Mouse (Mus musculus) ZHBTc4 (cell line): ENCODE measurements around the gene Lbh.

Experiments
- DNase-seq: peaks from one replicate; pipeline ENCODE4 v3.0.0-alpha.2; 2011; ENCODE audit warnings: low read depth, low spot score

Lbh gene

DNA sequence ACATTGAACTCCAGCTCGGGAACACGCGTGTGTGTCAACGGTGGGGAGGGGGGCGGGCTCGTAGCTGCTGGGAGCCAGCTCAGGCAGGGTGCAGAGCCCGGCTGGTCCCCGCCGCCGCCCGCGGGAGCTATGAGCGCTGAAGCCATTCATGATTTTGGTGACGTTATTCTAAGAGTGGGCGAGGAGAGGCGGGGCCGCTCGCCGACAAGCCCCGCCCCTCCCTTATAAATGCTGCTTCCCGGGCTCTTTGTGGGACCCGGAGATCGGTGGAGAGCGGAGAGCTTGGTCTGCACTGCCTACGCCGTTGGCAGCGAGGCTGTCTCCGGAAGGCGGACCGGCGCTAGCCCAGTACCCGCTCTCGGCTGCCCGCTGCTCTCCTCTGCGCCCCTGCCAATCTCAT lies at the start of gene Lbh:
TSS of gene Lbh (plus strand) at position 253 of the 400 bp plus-strand sequence.
- peak; percentile 85 for DNase-seq

DNA sequence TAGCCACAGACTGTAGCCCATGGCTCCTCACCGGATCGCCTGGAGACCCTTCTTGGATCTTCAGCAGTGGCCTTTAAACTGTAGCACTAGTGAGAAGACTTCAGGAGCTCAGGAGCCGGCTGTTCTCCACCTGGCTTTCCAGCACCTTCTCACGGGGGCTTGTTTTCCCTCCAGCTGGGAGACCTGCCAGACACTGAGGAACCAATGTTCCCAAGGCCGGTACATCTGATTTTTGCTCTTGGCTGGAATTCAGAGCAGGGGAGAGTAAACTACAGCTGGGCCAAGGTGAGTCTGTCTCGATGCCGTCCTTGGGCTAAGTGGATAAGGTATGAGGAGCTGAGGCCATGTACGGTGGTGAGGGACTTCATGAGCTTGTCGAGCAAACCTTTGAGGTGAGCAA lies 39.1 kb upstream of the Lbh start:
- no peak for DNase-seq

DNA sequence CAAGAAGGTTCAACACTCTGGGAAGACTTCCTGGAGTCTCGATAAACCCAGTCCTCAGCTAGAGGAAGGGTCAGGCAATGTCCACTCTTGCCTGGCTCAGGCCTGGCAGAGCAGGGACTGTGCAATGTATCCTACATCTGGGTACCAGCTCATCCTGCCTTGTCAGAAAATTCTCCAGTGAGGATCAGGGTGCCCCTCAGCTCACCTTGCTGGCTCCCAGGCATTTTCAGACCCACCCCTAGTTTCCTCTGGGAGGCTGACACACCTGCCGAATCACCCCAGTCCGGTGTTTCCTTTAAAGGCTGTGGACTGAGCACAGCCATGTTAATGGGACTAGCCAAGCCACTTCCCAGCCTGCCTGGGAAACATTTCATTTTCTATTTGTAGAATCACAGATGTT lies 37.9 kb upstream of the Lbh start:
- DNase-seq, result no peak

DNA sequence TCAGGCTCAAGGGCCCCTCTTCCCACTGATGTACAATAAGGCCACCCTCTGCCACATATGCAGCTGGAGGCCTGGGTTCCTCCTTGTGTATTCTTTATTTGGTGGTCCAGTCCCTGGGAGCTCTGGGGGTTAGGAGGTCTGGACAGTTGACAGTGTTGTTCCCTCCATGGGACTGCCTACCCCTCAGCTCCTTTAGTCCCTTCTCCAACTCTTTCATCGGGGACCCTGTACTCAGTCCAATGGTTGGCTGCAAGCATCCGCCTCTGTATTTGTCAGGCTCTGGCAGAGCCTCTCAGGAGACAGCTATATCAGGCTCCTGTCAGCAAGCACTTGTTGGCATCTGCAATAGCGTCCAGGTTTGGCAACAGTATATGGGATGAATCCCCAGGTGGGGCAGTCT lies 37.1 kb upstream of the Lbh start:
- no peak for DNase-seq

DNA sequence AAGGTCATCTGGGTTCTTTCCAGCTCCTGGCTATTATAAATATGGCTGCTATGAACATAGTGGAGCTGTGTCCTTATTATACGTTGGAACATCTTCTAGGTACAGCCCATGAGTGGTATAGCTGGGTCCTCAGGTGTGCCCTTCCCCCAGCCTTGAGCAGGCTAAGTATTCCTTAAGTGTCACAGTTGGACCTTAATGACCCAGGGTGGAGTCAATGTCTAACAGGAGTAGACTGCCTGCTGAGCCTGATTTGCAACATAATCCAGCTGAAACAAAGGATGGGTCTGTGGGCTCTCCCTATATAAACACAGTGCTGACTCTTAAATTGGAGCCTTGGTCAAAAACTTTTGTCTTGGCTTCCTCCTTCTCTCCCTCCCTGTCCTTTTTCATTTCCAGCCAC lies 36.3 kb upstream of the Lbh start:
- peak; percentile 94 for DNase-seq

DNA sequence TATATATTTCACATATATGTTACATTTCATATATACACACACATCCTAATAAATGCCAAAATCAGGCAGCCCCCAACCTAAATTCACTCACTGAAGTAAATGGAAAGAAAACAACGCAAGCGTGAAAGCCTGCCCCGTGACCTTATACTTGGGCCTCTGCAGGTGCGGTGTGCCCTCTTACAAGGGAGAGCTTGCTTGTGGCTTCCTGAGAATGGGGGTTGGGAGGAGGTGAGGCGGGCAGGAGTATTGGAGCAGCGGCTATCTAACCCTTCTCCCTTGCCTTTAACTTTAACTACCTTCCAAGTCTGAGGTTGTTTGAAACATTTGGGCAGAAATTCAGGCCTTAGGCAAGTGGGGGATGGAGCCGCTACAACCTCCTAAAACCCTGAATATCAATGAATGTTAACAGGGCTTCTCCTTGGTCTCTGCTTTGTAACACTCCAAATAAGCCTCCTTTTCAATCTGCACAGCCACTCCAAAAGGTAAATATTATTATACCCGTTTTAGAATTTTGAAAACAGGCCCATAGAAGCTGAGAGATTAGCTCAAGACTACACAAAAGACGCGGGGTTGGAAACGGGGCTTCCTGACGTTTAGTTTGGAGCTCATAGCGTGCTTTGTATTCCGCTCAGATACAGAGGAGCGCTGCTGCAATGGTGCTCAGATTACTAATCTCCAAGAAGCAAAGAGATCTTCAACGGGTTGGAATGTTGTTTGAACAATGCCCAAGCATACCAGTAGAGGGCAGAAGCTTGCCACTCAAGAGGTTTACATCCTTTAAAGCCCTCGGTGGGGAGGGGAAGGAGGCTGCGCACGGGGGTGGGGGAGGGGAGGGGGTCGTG lies 28.3 kb upstream of the Lbh start:
- DNase-seq, result peak; percentile 31

DNA sequence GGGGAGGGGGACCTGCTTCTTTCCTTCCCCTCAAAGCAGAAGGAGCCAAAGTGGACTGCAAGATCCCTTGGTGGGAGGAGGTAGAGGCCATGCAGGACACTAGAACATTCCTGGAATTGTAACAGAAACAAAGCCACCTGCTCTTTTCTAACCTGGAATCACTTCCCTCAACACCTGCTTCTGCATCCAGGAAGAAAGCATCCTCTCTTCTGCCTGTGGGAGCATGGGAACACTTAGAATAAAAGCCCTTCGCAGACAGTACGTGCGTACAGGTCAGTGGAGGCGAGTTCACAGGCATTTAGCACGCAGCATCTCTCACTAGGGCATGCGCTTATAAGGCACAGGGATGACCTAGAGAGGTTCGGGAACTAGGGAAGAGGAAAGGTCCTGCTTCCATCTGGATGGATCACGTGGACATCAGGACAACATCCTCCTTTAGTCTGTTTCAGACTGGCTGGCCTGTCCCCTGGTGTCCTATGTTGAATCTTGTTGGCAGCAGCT lies 27.7 kb upstream of the Lbh start:
- DNase-seq, result no peak

DNA sequence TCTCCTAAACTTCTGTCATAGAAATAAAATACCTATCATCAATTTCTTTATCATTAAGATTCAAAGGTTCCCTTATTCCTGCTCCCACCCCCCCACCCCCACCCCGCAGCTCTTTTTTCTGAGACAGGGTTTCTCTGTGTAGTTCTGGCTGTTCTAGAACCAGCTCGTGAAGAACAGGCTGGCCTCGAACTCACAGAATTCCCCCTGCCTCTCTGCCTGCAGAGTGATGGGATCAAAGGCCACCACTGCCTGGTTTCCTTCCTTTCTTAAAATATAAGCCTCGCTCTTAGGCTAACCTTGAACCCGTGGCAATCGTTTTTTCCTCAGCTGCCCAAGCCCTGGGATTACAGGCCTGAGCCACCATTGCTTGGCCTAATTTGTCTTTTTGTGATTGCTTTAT lies 26.5 kb upstream of the Lbh start:
- no peak for DNase-seq

DNA sequence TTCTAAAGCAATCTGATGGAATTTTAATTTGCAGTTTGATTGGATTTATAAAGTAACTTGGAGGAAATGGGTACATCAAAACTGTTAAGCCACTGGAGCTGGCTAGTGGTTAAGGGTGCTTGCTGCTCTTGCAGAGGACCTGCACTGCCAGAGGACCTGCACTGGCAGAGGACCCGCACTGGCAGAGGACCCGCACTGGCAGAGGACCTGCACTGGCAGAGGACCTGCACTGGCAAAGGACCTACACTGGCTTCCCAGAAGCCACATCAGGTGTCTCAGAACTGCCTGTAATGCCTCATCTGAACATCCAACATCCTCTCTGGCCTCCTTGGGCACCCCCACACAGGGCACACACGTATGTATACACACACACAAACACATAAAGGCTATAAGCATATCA lies 22.6 kb upstream of the Lbh start:
- no peak for DNase-seq

DNA sequence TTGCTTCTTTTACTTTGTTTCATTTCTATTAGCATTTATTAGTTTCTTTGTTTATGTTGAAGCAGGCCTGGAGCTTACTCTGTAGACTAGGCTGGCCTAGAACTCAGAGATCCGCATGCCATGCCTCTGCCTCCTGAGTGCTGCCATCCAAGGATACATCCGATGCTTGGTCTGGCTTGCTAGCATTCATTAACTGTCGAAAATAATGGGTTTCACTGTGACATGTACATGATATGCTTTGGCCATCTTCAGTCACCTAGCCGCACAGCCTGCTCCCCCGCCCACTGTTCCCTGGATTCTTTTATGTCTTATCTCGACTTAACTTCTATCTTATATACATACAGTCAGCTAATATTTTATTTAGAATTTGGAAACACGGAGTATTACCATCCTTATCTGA lies 21.0 kb upstream of the Lbh start:
- no peak for DNase-seq

DNA sequence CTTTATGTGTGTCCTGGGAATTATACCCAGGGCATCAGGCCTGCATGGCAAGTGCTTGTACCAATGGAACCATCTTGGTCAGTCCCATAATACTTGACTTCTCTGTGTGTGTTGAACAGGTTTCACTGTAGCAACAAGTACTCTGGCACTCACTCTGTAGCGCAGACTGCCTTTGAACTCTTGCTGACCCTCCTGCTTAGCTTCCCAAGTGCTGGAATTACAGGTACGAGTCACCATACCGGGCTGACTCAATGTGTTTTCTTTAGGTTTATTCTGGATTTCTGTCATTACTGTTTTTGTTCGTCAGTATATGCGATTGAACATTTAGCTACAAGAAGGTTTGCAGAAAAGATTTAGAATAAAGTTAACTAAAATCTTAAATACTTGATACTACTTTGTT lies 20.1 kb upstream of the Lbh start:
- no peak for DNase-seq

DNA sequence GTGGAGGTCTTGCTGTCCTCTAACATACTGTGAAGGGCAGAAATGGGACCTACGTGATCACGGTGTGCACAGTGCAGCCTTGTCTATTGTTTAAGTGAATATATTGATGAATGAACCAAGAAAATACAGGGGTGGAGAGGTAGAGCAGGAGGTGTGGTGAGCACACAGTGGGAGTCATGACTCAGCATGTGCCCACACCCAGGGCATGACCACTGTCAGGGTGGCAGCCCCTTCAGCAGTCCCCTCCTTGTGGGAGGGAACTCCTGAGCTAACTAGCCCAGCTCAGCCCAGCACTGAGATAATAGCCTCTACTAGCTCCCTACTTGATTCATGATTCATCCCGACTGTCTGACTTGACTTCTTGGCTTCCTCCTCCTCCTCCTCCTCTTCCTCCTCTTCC lies 19.3 kb upstream of the Lbh start:
- no peak for DNase-seq

DNA sequence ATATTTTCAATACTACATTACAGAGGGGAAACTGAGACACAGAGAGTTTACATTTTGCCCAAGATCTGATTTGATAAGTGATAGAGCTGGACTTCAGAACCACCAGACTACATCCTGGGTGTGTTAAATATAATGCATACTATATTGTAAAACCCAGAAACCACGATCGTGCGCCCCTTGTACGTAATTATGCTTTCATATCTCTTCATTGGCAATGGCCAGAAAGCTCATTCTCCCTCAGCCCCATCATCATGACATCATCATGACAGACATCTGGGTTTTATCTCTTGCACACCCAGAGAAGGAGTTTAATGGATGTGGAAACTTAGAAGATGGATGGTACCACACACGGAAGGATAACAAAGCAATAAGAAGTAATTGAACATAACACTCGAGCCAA lies 17.1 kb upstream of the Lbh start:
- no peak for DNase-seq

DNA sequence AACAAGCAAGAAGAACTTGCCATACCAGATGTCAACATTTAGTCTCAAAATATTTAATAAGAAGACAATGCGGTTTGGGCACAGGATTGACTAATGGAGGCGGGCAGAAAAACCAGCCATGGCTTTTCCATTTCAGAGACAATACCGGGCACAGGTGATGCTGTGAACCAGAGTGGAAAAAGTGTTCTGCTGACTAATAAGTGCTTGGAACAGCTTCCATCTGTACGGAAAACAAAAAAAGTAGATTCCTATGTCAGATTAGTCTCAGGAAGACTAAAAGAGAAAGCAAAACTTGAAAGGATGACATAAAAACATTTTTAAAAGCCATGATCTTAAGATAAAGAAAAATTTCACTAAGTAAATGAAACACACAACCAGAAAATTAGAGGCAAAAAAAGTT lies 16.4 kb upstream of the Lbh start:
- DNase-seq, result no peak

DNA sequence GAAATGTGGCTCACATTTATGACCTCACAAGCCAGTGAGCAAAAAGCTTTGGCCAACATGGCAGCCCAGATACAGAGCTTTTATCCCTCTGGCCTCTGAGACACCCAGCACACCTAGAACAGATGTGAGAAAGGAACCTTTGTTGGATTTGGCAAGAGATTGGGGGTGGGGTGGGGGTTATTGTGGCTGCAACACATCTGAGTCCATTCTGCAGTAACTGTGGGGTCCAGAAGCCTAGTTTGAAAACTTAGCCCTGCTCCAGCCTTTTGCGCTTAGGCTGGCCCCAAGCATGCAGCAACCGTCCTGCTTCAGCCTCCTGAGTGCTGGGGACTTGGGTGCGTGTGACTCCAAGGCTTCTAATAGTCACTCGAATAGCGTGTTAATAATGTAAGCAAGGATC lies 14.8 kb upstream of the Lbh start:
- DNase-seq, result no peak

DNA sequence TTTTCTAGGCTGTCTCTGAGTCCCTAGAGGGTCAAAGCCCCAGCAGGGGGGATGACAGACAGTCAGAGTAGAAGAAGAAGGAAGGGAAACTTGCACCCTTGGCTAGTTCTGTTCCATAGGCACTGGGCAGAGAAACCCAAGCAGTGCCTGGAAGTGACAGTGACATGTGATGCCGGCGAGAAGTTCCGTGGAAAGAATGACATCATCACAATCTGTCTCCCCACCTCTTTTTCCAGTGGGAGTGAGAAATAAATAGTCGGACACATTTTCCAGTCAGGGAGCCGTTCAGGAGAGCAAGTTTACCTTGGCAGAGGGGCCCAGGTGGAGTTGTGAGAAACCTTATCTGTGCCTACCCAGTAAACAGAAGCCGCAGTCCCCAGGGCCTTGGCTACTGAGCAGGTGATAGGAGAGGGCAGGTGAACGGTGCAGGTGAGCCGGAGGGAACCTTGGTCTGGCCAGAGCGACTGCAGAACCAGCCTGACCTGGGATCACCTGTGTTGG lies 14.1 kb upstream of the Lbh start:
- DNase-seq, result no peak

DNA sequence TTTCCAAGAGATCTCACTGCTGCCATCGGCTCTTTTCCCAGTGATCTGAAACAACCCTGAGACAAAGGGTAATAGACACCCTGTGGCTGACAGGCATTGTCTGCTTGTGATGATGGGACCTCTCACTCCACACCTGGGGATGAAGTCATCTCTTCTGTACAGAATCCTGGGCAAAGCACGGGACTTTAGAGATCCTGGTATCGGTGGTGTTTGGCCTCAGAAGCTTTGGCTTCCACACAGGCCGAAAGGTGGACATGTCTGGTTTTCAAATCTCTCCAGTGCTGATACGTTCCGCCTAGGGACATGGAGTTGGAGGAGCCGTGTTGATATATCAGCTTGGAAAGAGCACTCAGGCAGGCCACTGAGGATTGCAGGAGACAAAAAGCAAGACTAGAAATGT lies 13.2 kb upstream of the Lbh start:
- DNase-seq, result no peak

DNA sequence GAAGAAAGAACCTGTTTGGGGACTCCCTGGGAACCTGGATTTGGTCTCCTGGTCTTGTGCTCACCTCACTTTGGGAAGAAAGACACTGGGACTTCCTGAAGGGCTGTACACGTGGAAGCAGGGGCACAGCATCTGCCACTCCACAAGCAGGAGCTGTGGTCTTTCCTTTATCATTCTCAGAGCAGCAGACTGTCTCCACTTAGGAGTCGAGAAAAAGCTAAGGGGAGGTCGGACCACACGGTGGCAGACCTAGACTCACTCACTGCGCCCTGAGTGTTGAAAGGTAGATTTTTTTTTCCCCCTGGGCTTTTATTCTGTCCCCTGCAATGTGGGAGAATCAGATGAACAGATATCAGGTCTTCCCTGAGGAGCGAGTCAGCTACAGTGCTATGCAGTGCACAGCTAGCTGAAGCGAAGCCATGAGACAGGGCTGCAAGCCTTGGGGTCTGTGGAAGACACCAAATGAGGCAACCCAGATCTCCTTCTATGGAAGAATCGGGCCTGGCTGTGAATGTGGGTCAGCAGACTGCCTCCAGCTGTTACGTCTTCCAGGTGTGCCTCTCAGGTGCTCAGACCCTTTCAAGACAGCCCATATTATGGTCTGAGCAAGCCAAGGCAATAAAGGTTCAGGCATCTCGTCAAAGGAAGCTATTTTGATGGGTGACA lies 11.7 kb upstream of the Lbh start:
- no peak for DNase-seq

DNA sequence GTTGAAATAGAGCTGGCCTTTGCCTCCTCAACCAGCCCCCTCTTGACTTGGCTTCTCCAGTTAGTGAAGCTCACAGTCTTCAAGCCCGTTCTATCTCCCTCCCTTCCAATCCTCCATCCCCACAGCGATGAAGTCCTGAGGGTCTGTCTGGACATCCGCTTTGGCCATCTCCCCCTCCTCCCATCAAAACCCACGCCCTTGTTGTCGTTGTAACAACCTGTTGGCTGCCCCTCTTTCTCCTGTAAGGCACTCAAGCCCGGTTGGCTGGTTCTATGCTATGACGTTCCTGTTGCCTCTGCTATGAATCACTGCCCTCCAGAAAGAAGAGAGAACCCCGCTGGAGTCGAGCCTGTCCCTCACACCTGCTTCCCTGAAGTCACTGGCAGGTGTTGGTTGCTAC lies 10.9 kb upstream of the Lbh start:
- DNase-seq, result no peak

DNA sequence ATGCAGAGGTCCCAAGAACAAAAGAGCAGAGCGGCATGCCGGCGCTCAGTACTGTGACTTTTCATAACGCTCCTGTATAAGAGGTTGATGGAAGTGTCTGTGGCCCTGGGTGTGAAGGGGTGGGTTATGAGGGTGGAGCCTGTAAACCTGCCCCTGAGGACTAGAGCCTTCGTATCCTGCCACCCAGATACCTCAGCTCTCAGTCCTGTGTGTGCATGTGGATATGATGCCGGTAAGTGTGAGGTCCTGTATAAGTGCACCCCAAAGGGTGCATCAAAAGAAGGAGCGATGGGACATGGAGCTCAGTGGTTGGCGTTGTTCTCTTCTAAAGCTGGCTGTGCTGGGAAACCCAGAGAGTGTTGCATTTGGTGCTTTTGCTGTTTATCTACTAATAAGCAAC lies 10.3 kb upstream of the Lbh start:
- DNase-seq, result no peak

DNA sequence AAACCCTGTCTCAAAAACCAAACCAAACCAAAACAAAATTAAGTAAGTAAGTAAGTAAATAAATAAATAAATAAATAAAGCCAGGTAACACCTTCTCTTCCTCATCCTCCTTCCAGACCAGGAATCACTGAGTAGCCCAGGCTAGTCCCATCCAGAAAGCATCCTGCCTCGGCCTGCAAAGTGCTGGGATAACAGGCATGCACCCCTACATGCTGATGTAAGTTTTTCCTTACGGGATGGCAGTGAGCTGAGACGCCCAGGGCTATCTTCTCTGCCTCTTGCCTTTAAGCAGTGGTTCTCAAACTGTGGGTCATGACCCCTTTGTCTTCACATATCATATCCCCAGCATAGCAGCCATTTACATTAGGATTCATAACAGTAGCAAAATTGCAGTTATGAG lies 9.5 kb upstream of the Lbh start:
- no peak for DNase-seq

DNA sequence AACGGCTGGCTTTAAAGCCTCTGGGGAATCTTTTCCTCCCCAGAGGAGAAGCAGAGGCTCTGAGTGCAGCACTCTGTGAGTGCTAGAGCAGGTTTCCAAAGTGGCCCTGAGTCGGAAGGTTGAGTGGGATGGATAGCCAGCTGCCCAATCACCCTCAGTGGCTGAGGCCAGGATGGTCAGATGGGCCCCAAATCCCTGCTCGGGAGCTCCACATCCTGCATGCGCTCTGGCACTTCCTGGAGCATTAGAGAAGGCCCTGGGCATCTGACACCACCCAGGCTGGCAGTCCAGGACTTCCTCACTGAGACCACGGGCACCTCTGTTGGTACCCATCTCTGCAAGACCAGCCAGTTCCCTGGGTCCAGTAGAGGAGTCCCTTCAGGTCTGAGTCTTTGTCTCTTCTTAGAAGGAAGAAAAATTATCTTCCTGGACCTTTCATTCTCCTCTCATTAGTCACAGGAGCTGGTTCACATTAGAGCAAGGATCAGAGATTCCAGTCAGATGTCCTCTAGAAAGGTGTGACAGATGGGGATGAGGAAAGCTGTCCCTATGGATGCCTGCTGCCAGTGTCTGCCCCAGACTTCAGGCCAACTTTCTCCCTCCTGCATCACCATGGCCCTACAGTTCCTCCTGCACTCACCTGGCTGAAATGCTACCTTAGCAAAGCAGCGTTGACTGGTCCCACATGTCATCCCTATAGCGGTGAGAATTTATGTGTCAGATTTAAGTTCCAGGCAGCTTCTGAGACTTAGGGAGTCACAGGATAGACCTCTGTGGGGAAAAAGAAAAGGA lies 8.8 kb upstream of the Lbh start:
- DNase-seq, result no peak
